Comparison of ENCODE assay signal across 18 mouse cellular contexts in genomic region chr5:149206286-149206685, GRCm38 (mm10).
"Had no signal": no experiment of that assay in that cellular context is flagged by ENCODE, and none has a peak within 500 bp of the region (broad histone marks: within the 10 kb centered on the region; RNA-seq: fewer than 3 reads in every experiment).

No protein-coding gene starts in this region.

- H3K27me3 ChIP-seq: megakaryocyte, embryonic 14.5 days; midbrain, embryonic 13.5 days; midbrain, embryonic 15.5 days; neural tube, embryonic 13.5 days; neural tube, embryonic 15.5 days had no signal

- H3K27ac ChIP-seq: macrophage; midbrain, embryonic 13.5 days; midbrain, embryonic 15.5 days; neural tube, embryonic 13.5 days; neural tube, embryonic 15.5 days had no signal

- H3K4me3 ChIP-seq: megakaryocyte, embryonic 14.5 days; midbrain, embryonic 13.5 days; midbrain, embryonic 15.5 days; neural tube, embryonic 13.5 days; neural tube, embryonic 15.5 days had no signal

- DNase-seq: lung, adult 18-20 months; lung, embryonic 14.5 days; lung, postnatal 10 days; lung, postnatal 36 days; retina, postnatal 1 day; right cerebral cortex, adult 18-20 months; right cerebral cortex, postnatal 25 days; right cerebral cortex, postnatal 4 days; spleen, adult 18-20 months; thymus, adult 18-20 months; thymus, postnatal 14 days; thymus, postnatal 36 days had no signal

- H3K9me3 ChIP-seq: megakaryocyte, embryonic 14.5 days; midbrain, embryonic 13.5 days; midbrain, embryonic 15.5 days; neural tube, embryonic 13.5 days; neural tube, embryonic 15.5 days had no signal
